20 mouse cellular contexts compared by ENCODE assay signal in the genomic region with DNA sequence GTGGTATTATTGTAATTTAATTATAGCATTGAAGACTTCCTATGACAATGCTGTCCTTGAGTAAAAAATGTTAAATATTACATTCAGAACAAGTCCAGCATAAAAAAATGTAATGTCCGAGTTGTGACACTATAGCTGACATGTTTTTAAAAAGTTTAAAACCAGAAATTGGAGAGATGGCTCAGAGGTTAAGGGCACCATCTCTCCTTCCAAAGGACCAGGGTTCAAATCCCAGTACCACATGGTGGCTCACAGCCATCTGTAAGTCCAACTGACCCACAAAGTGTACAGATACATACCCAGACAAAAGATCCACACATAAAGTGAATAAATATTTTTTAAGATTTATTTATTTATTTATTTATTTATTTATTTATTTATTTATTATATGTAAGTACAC. TPM values are rescaled to one million over a fixed set of nuclear protein-coding genes. Genes with fewer than 3 reads are reported as not detected.
DNase-seq lines count a peak whose midpoint lies in the region; ATAC-seq and TF ChIP-seq lines count a peak whose summit lies in the region.
"Had no signal": no experiment of that assay in that cellular context is flagged by ENCODE, and none has a peak within 500 bp of the region (broad histone marks: within the 10 kb centered on the region; RNA-seq: fewer than 3 reads in every experiment).

No protein-coding gene starts in this region.

- no peak for TF ChIP-seq RAD21 in MEL (IDR thresholded peaks at IDR 0.05; ENCODE audit: low read depth, low read length)

- intact Hi-C loops in left cerebral cortex, adult 2 months (cut with DNase I): no loop called here

- no peak for TF ChIP-seq POLR2A in MEL (IDR thresholded peaks at IDR 0.05; ENCODE audit: control insufficient read depth in 1 of 2, insufficient read depth in 1 of 2, low read depth in 1 of 2, low read length in 2 of 2, poor library complexity in 1 of 2)

- no peak overlapping the region for H3K4me3 ChIP-seq in midbrain, embryonic 11.5 days (ENCODE audit: low read depth, low read length)
- no peak overlapping the region for H3K4me3 ChIP-seq in midbrain, embryonic 15.5 days
- no peak overlapping the region for H3K4me3 ChIP-seq in MEL (ENCODE audit: control insufficient read depth in 1 of 2, insufficient read depth in 1 of 2, low read depth in 2 of 2, low read length in 2 of 2)
- H3K4me3 ChIP-seq in left cerebral cortex, adult 2 months: no peak overlapping the region

- no peak overlapping the region for H3K9ac ChIP-seq in midbrain, embryonic 11.5 days (ENCODE audit: low read length)
- H3K9ac ChIP-seq in midbrain, embryonic 15.5 days: no peak overlapping the region
- H3K9ac ChIP-seq in MEL (ENCODE audit: control insufficient read depth, low read depth, low read length, poor library complexity, severe bottlenecking): no peak overlapping the region

- H3K27ac ChIP-seq in midbrain, embryonic 11.5 days (ENCODE audit: low read depth, low read length): no peak overlapping the region
- no peak overlapping the region for H3K27ac ChIP-seq in midbrain, embryonic 15.5 days
- H3K27ac ChIP-seq in MEL (ENCODE audit: control insufficient read depth, low read depth, low read length): no peak overlapping the region
- H3K27ac ChIP-seq in left cerebral cortex, adult 2 months: no peak overlapping the region

- no peaks in the 10 kb centered on the region for H3K4me1 ChIP-seq in midbrain, embryonic 11.5 days (ENCODE audit: control insufficient read depth, insufficient read depth, low read length)
- no peaks in the 10 kb centered on the region for H3K4me1 ChIP-seq in midbrain, embryonic 15.5 days
- H3K4me1 ChIP-seq in MEL (ENCODE audit: control insufficient read depth in 1 of 2, insufficient read depth in 2 of 2, low read length in 2 of 2): no peaks in the 10 kb centered on the region

- TF ChIP-seq EP300 in MEL (IDR thresholded peaks at IDR 0.05; ENCODE audit: low read depth in 1 of 2, low read length in 2 of 2): no peak

- TF ChIP-seq CTCF in MEL (IDR thresholded peaks at IDR 0.05 in 2 of 3, conservative IDR thresholded peaks at IDR 0.05 in 1 of 3; ENCODE audit: control insufficient read depth in 1 of 3, insufficient read depth in 1 of 3, low read depth in 2 of 3, low read length in 3 of 3, poor library complexity in 1 of 3, severe bottlenecking in 1 of 3): no peak
- TF ChIP-seq CTCF in left cerebral cortex, adult 2 months (IDR thresholded peaks at IDR 0.05): no peak

- ATAC-seq in midbrain, embryonic 11.5 days (ENCODE audit: low FRiP score): no peak
- no peak for ATAC-seq in midbrain, embryonic 15.5 days (replicated peaks)
- ATAC-seq: activated CD4-positive, CD25-positive, alpha-beta regulatory T cell, adult 4 months; CD4-positive, CD25-positive, alpha-beta regulatory T cell, adult 4 months; Patski had no signal

- WGBS in midbrain, embryonic 11.5 days: 95% methylated on average over 1 of the region's 1 CpGs
- 94% methylated on average over 1 of the region's 1 CpGs for WGBS in midbrain, embryonic 15.5 days

- H3K79me2 ChIP-seq in MEL (ENCODE audit: control insufficient read depth, insufficient read depth, low read length, poor library complexity): peaks cover 2% of the 10 kb centered on the region; the same call in 1 of the 2 replicates

- H3K9me3 ChIP-seq in midbrain, embryonic 11.5 days (ENCODE audit: control insufficient read depth, low read length): no peaks in the 10 kb centered on the region
- H3K9me3 ChIP-seq in midbrain, embryonic 15.5 days: no peaks in the 10 kb centered on the region
- no peaks in the 10 kb centered on the region for H3K9me3 ChIP-seq in MEL (replicated peaks; ENCODE audit: insufficient read depth, low read length)
- H3K9me3 ChIP-seq: G1E had no signal

- DNase-seq in midbrain, embryonic 11.5 days (ENCODE audit: low spot score, missing footprints): peak; percentile 75
- no peak for DNase-seq in MEL (ENCODE audit: low read depth, low spot score)
- no peak for DNase-seq in left cerebral cortex, adult 2 months (ENCODE audit: extremely low spot score in 1 of 2, low spot score in 2 of 2)
- DNase-seq: adrenal gland, adult 2 months; adrenal gland, adult 8-10 months; adrenal gland, postnatal 10 days; adrenal gland, postnatal 14 days; adrenal gland, postnatal 25 days; adrenal gland, postnatal 36 days; B cell, adult 2 months; cerebellum, adult 11 months; cerebellum, adult 11-12 months; cerebellum, adult 18-20 months; cerebellum, adult 2 months had no signal

- no peaks in the 10 kb centered on the region for H3K27me3 ChIP-seq in midbrain, embryonic 11.5 days (ENCODE audit: control insufficient read depth, insufficient read depth, low read length)
- H3K27me3 ChIP-seq in midbrain, embryonic 15.5 days (replicated peaks): no peaks in the 10 kb centered on the region
- H3K27me3 ChIP-seq in MEL (ENCODE audit: control insufficient read depth in 1 of 2, insufficient read depth in 2 of 2, low read length in 2 of 2): no peaks in the 10 kb centered on the region
- H3K27me3 ChIP-seq: CH12.LX, Patski had no signal

- no peak overlapping the region for H3K4me2 ChIP-seq in midbrain, embryonic 11.5 days
- no peak overlapping the region for H3K4me2 ChIP-seq in midbrain, embryonic 15.5 days

- H3K36me3 ChIP-seq in midbrain, embryonic 11.5 days (ENCODE audit: control insufficient read depth, insufficient read depth, low read length): peaks cover 4% of the 10 kb centered on the region
- H3K36me3 ChIP-seq in midbrain, embryonic 15.5 days (replicated peaks): peaks cover 2% of the 10 kb centered on the region; the same call in 1 of the 2 replicates
- H3K36me3 ChIP-seq in MEL (ENCODE audit: control insufficient read depth in 1 of 2, insufficient read depth in 2 of 2, low read length in 2 of 2): peaks cover 0 to 28% of the 10 kb centered on the region in 2 experiments; a peak in 2 of 4 replicates

TF ChIP-seq in MEL, 35 proteins besides CTCF, POLR2A, EP300 and RAD21:
- no peak for TF ChIP-seq GABPA (IDR thresholded peaks at IDR 0.05; ENCODE audit: low read depth, low read length)
- 0 out of 2 replicates have a peak, but pooled peaks have one; percentile 58 for TF ChIP-seq TBP (IDR thresholded peaks at IDR 0.05; ENCODE audit: low read depth, low read length)

RNA-seq across cellular contexts. Expression of gene Memo1, which starts 10.7 kb away (rescaled TPM):
- polyA plus RNA-seq in midbrain, embryonic 11.5 days (2014; fragmentation: Nextera tagmentation; extraction: Ambion mirVana): 85.9 and 90.2 TPM in 2 replicates
- polyA plus RNA-seq in midbrain, embryonic 15.5 days (2015; fragmentation: Nextera tagmentation; extraction: Ambion mirVana): 51.3 and 57.8 TPM in 2 replicates
- 68.8 and 75.3 TPM in 2 replicates for total RNA-seq in MEL (2012; rRNA removed)
- 10 to 100 TPM in 1 of 2 experiments, not detected in 1; 63.1 TPM for polyA plus RNA-seq in MEL (2012; ENCODE audit: insufficient read depth in 1 of 2, insufficient read length in 2 of 2, low read depth in 1 of 2, low replicate concordance in 2 of 2, missing spikeins in 1 of 2)
- 10 to 100 TPM; 43.3 to 46.9 TPM for total RNA-seq in left cerebral cortex, adult 2 months (2021)

RNA-seq across cellular contexts. Expression of gene Dpy30, which starts 17.7 kb away (rescaled TPM):
- polyA plus RNA-seq in midbrain, embryonic 11.5 days (2014; fragmentation: Nextera tagmentation; extraction: Ambion mirVana): 276 and 277 TPM in 2 replicates
- polyA plus RNA-seq in midbrain, embryonic 15.5 days (2015; fragmentation: Nextera tagmentation; extraction: Ambion mirVana): 182 and 191 TPM in 2 replicates
- total RNA-seq in MEL (2012; rRNA removed): 113 and 121 TPM in 2 replicates
- polyA plus RNA-seq in MEL (2012; ENCODE audit: insufficient read depth in 1 of 2, insufficient read length in 2 of 2, low read depth in 1 of 2, low replicate concordance in 2 of 2, missing spikeins in 1 of 2): 100 to 1,000 TPM in 1 of 2 experiments, not detected in 1; 192 TPM
- total RNA-seq in left cerebral cortex, adult 2 months (2021): 10 to 100 TPM; 42.6 to 45.6 TPM

RNA-seq across cellular contexts. Expression of gene Spast, which starts 32.8 kb away (rescaled TPM):
- 46.8 and 48.8 TPM in 2 replicates for polyA plus RNA-seq in midbrain, embryonic 11.5 days (2014; fragmentation: Nextera tagmentation; extraction: Ambion mirVana)
- polyA plus RNA-seq in midbrain, embryonic 15.5 days (2015; fragmentation: Nextera tagmentation; extraction: Ambion mirVana): 37.6 and 38.4 TPM in 2 replicates
- total RNA-seq in MEL (2012; rRNA removed): 28.2 and 29.0 TPM in 2 replicates
- polyA plus RNA-seq in MEL (2012; ENCODE audit: insufficient read depth in 1 of 2, insufficient read length in 2 of 2, low read depth in 1 of 2, low replicate concordance in 2 of 2, missing spikeins in 1 of 2): 10 to 100 TPM in 1 of 2 experiments, not detected in 1; 35.2 TPM
- total RNA-seq in left cerebral cortex, adult 2 months (2021): 10 to 100 TPM; 53.4 to 55.1 TPM
